Mouse (Mus musculus): ENCODE results near the gene Akr7a5. TPM values are rescaled to one million over a fixed set of nuclear protein-coding genes. Genes with fewer than 3 reads are reported as not detected.

Akr7a5 gene
- total and polyA plus RNA-seq, 3 experiments, result 39.4 to 43.2 TPM; not detected in 1

- peak; percentile 84 for DNase-seq (ENCODE audit: low read depth, low spot score)
- H3K27me3 ChIP-seq (ENCODE audit: control insufficient read depth in 1 of 2, insufficient read depth in 2 of 2, low read length in 2 of 2), result no peaks in the 10 kb centered on the region
- TF ChIP-seq RAD21 (IDR thresholded peaks at IDR 0.05; ENCODE audit: low read depth, low read length) (peak; percentile 47), GATA1 (IDR thresholded peaks at IDR 0.05; ENCODE audit: low read depth, low read length) (no peak), ZC3H11A (IDR thresholded peaks at IDR 0.05; ENCODE audit: low read depth, low read length) (peak; percentile 36), MYC (IDR thresholded peaks at IDR 0.05; ENCODE audit: low read depth, low read length) (no peak), SMC3 (IDR thresholded peaks at IDR 0.05; ENCODE audit: low read depth, low read length) (peak; percentile 60), CTCF (IDR thresholded peaks at IDR 0.05 in 2 of 3, conservative IDR thresholded peaks at IDR 0.05 in 1 of 3; ENCODE audit: control insufficient read depth in 1 of 3, insufficient read depth in 1 of 3, low read depth in 2 of 3, low read length in 3 of 3, poor library complexity in 1 of 3, severe bottlenecking in 1 of 3) (peak; percentile 59 to 69 (median 67))
Observed at GRCm38 (mm10) chr4:139312632-139313031, 2.1 kb downstream of the Akr7a5 start.

GRCm38 (mm10) chr4:139318449-139318848 is 7.9 kb downstream of the Akr7a5 start:
- no peaks in the 10 kb centered on the region for H3K79me2 ChIP-seq (ENCODE audit: control insufficient read depth, insufficient read depth, low read length, poor library complexity)
- TF ChIP-seq MAX (IDR thresholded peaks at IDR 0.05; ENCODE audit: low read length) (no peak), BHLHE40 (IDR thresholded peaks at IDR 0.05; ENCODE audit: borderline replicate concordance, low read depth, low read length) (no peak), MXI1 (IDR thresholded peaks at IDR 0.05; ENCODE audit: low read depth, low read length) (no peak), ZMIZ1 (IDR thresholded peaks at IDR 0.05; ENCODE audit: low read depth, low read length) (no peak), GABPA (IDR thresholded peaks at IDR 0.05; ENCODE audit: low read depth, low read length) (no peak), USF1 (IDR thresholded peaks at IDR 0.05; ENCODE audit: low read depth, low read length) (no peak), ELF1 (IDR thresholded peaks at IDR 0.05; ENCODE audit: low read depth, low read length) (no peak), POLR2AphosphoS2 (IDR thresholded peaks at IDR 0.05; ENCODE audit: low read length) (no peak), MAFK (IDR thresholded peaks at IDR 0.05; ENCODE audit: borderline replicate concordance, low read depth, low read length) (no peak), HCFC1 (IDR thresholded peaks at IDR 0.05; ENCODE audit: low read depth, low read length) (no peak), CTCF (IDR thresholded peaks at IDR 0.05 in 2 of 3, conservative IDR thresholded peaks at IDR 0.05 in 1 of 3; ENCODE audit: control insufficient read depth in 1 of 3, insufficient read depth in 1 of 3, low read depth in 2 of 3, low read length in 3 of 3, poor library complexity in 1 of 3, severe bottlenecking in 1 of 3) (no peak), NRF1 (IDR thresholded peaks at IDR 0.05; ENCODE audit: insufficient read depth, low read depth, low read length, poor library complexity, severe bottlenecking) (no peak), E2F4 (IDR thresholded peaks at IDR 0.05; ENCODE audit: borderline replicate concordance, low read depth, low read length) (no peak), RAD21 (IDR thresholded peaks at IDR 0.05; ENCODE audit: low read depth, low read length) (no peak), NELFE (IDR thresholded peaks at IDR 0.05; ENCODE audit: low read depth, low read length) (no peak), CHD1 (IDR thresholded peaks at IDR 0.05; ENCODE audit: low read depth, low read length) (no peak)
- H3K36me3 ChIP-seq (ENCODE audit: control insufficient read depth in 1 of 2, insufficient read depth in 2 of 2, low read length in 2 of 2), result no peaks in the 10 kb centered on the region
- no peak overlapping the region for H3K4me3 ChIP-seq (ENCODE audit: control insufficient read depth in 1 of 2, insufficient read depth in 1 of 2, low read depth in 2 of 2, low read length in 2 of 2)
- H3K9me3 ChIP-seq (replicated peaks; ENCODE audit: insufficient read depth, low read length), result no peaks in the 10 kb centered on the region
- H3K4me1 ChIP-seq (ENCODE audit: control insufficient read depth in 1 of 2, insufficient read depth in 2 of 2, low read length in 2 of 2), result no peaks in the 10 kb centered on the region
- no peak overlapping the region for H3K9ac ChIP-seq (ENCODE audit: control insufficient read depth, low read depth, low read length, poor library complexity, severe bottlenecking)
- no peak for DNase-seq (ENCODE audit: low read depth, low spot score)
- H3K27ac ChIP-seq (ENCODE audit: control insufficient read depth, low read depth, low read length), result no peak overlapping the region
- H3K27me3 ChIP-seq (ENCODE audit: control insufficient read depth in 1 of 2, insufficient read depth in 2 of 2, low read length in 2 of 2), result no peaks in the 10 kb centered on the region

More at GRCm38 (mm10) chr4:139312632-139313031, 2.1 kb downstream of the Akr7a5 start:
- Histone ChIP-seq H3K9ac (ENCODE audit: control insufficient read depth, low read depth, low read length, poor library complexity, severe bottlenecking) (no peak overlapping the region), H3K9me3 (replicated peaks; ENCODE audit: insufficient read depth, low read length) (no peaks in the 10 kb centered on the region), H3K4me3 (ENCODE audit: control insufficient read depth in 1 of 2, insufficient read depth in 1 of 2, low read depth in 2 of 2, low read length in 2 of 2) (no peak overlapping the region), H3K4me1 (ENCODE audit: control insufficient read depth in 1 of 2, insufficient read depth in 2 of 2, low read length in 2 of 2) (peaks cover 0 to 9% of the 10 kb centered on the region in 2 experiments; a peak in 2 of 4 replicates), H3K79me2 (ENCODE audit: control insufficient read depth, insufficient read depth, low read length, poor library complexity) (peaks cover 4% of the 10 kb centered on the region; the same call in 1 of the 2 replicates), H3K36me3 (ENCODE audit: control insufficient read depth in 1 of 2, insufficient read depth in 2 of 2, low read length in 2 of 2) (no peaks in the 10 kb centered on the region; a peak in 1 of 4 replicates), H3K27ac (ENCODE audit: control insufficient read depth, low read depth, low read length) (no peak overlapping the region)
